Mouse (Mus musculus): ENCODE measurements around the gene Pacs2. TPM values are rescaled to one million over a fixed set of nuclear protein-coding genes. Genes with fewer than 3 reads are reported as not detected.

The Pacs2 gene
- total RNA-seq, 1 experiment = 17.2 TPM

DNA sequence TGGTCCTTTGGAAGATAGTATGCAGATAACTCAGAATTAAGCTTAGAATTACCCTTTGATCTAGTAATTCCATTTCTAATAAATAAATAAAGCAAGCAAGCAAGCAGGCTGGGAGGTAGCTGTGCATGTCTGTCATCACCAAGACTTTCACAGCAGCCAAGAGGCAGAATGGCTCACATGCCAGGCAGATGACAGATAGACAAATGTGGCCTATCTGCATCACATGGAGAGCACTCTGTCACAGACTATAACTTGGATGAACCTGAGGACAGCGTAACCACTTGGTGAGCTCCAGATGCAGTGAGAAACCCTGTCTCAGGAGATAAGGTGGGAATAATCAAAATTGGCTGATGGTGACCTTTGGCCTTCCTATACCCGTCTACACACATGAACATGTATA, 20.8 kb downstream of the Pacs2 start:
- no peaks in the 10 kb centered on the region for H3K9me3 ChIP-seq (ENCODE audit: control insufficient read depth, insufficient read depth, low read depth, low read length)
- no peaks in the 10 kb centered on the region for H3K4me1 ChIP-seq (ENCODE audit: control insufficient read depth in 2 of 2, insufficient read depth in 2 of 2, low read length in 2 of 2, poor library complexity in 1 of 2)
- H3K36me3 ChIP-seq (ENCODE audit: control insufficient read depth, insufficient read depth, low read length, poor library complexity, severe bottlenecking) = no peaks in the 10 kb centered on the region; the same call in 1 of the 2 replicates
- TF ChIP-seq HCFC1 (IDR thresholded peaks at IDR 0.05; ENCODE audit: borderline replicate concordance, insufficient read depth, low read length) (no peak), ZNF384 (IDR thresholded peaks at IDR 0.05; ENCODE audit: low read depth, low read length) (no peak), MAFK (IDR thresholded peaks at IDR 0.05; ENCODE audit: insufficient read depth, low read depth, low read length) (no peak), CHD2 (IDR thresholded peaks at IDR 0.05; ENCODE audit: low read depth, low read length) (no peak), ZC3H11A (IDR thresholded peaks at IDR 0.05; ENCODE audit: borderline replicate concordance, low read depth, low read length) (no peak)
- in situ Hi-C loops (cut with MboI; ENCODE audit: low sequenced_read_pairs in 2 of 2, unreplicated experiment in 2 of 2) = no loop called here
- H3K9ac ChIP-seq (ENCODE audit: insufficient read depth, low read depth, low read length, poor library complexity, severe bottlenecking) = no peak overlapping the region
- no peak for DNase-seq (ENCODE audit: low read depth, low spot score)
- no peak overlapping the region for H3K27ac ChIP-seq (ENCODE audit: insufficient read depth, low read depth, low read length, poor library complexity, severe bottlenecking)
- H3K4me3 ChIP-seq (ENCODE audit: insufficient read depth in 1 of 2, low read depth in 1 of 2, low read length in 2 of 2, poor library complexity in 1 of 2, severe bottlenecking in 1 of 2) = no peak overlapping the region

DNA sequence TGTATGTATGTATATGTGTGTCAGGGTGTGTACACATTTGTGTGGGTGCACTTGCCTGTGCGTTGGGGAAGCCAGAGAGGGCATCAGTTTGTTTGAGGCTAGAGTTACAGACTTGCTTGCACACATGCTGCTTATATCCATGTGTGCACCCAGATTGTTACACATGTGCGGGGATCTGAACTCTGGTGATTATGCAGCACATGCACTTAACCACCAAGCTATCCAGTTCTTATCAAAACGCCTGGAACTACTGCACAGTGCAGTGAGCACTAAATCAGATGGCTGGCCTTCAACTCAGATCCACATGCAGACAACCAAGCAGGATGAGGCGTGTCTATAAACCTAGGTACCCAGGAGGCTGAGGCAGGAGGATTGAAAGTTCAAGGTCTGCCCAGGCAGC, 22.7 kb downstream of the Pacs2 start:
- Histone ChIP-seq H3K9ac (ENCODE audit: insufficient read depth, low read depth, low read length, poor library complexity, severe bottlenecking) (no peak overlapping the region), H3K4me3 (ENCODE audit: insufficient read depth in 1 of 2, low read depth in 1 of 2, low read length in 2 of 2, poor library complexity in 1 of 2, severe bottlenecking in 1 of 2) (no peak overlapping the region), H3K27ac (ENCODE audit: insufficient read depth, low read depth, low read length, poor library complexity, severe bottlenecking) (no peak overlapping the region), H3K4me1 (ENCODE audit: control insufficient read depth in 2 of 2, insufficient read depth in 2 of 2, low read length in 2 of 2, poor library complexity in 1 of 2) (no peaks in the 10 kb centered on the region), H3K36me3 (ENCODE audit: control insufficient read depth, insufficient read depth, low read length, poor library complexity, severe bottlenecking) (no peaks in the 10 kb centered on the region; the same call in 1 of the 2 replicates), H3K9me3 (ENCODE audit: control insufficient read depth, insufficient read depth, low read depth, low read length) (no peaks in the 10 kb centered on the region)
- no peak for DNase-seq (ENCODE audit: low read depth, low spot score)
- in situ Hi-C loops (cut with MboI; ENCODE audit: low sequenced_read_pairs in 2 of 2, unreplicated experiment in 2 of 2) = no loop called here
- TF ChIP-seq ZC3H11A (IDR thresholded peaks at IDR 0.05; ENCODE audit: borderline replicate concordance, low read depth, low read length) (no peak), ZNF384 (IDR thresholded peaks at IDR 0.05; ENCODE audit: low read depth, low read length) (no peak), HCFC1 (IDR thresholded peaks at IDR 0.05; ENCODE audit: borderline replicate concordance, insufficient read depth, low read length) (no peak), CHD2 (IDR thresholded peaks at IDR 0.05; ENCODE audit: low read depth, low read length) (no peak), MAFK (IDR thresholded peaks at IDR 0.05; ENCODE audit: insufficient read depth, low read depth, low read length) (no peak)

DNA sequence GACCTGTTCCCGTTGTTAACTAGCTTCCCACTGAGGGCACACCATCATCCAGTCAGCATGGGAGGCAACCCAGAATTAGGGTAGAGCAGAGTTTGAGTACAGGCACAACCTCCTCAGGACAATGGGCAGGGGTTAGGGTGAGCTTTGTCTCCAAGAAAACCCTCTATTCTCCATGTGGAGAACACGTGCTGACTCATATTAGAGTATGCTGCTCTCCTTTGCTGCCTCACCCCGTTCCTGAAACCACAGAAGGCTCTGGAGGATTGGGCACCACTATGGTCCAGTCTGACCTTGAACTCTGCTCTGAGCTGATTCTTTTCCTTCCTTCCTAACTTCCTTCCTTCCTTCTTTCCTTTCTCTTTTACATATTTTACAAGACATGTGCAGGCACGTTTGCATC, 24.1 kb downstream of the Pacs2 start:
- Histone ChIP-seq H3K9me3 (ENCODE audit: control insufficient read depth, insufficient read depth, low read depth, low read length) (no peaks in the 10 kb centered on the region), H3K4me3 (ENCODE audit: insufficient read depth in 1 of 2, low read depth in 1 of 2, low read length in 2 of 2, poor library complexity in 1 of 2, severe bottlenecking in 1 of 2) (no peak overlapping the region), H3K9ac (ENCODE audit: insufficient read depth, low read depth, low read length, poor library complexity, severe bottlenecking) (no peak overlapping the region), H3K36me3 (ENCODE audit: control insufficient read depth, insufficient read depth, low read length, poor library complexity, severe bottlenecking) (no peaks in the 10 kb centered on the region), H3K27ac (ENCODE audit: insufficient read depth, low read depth, low read length, poor library complexity, severe bottlenecking) (no peak overlapping the region), H3K4me1 (ENCODE audit: control insufficient read depth in 2 of 2, insufficient read depth in 2 of 2, low read length in 2 of 2, poor library complexity in 1 of 2) (no peaks in the 10 kb centered on the region)
- DNase-seq (ENCODE audit: low read depth, low spot score) = no peak
- TF ChIP-seq ZC3H11A (IDR thresholded peaks at IDR 0.05; ENCODE audit: borderline replicate concordance, low read depth, low read length) (no peak), MAFK (IDR thresholded peaks at IDR 0.05; ENCODE audit: insufficient read depth, low read depth, low read length) (no peak), CHD2 (IDR thresholded peaks at IDR 0.05; ENCODE audit: low read depth, low read length) (no peak), HCFC1 (IDR thresholded peaks at IDR 0.05; ENCODE audit: borderline replicate concordance, insufficient read depth, low read length) (no peak), ZNF384 (IDR thresholded peaks at IDR 0.05; ENCODE audit: low read depth, low read length) (no peak)
- in situ Hi-C loops (cut with MboI; ENCODE audit: low sequenced_read_pairs in 2 of 2, unreplicated experiment in 2 of 2) = no loop called here

DNA sequence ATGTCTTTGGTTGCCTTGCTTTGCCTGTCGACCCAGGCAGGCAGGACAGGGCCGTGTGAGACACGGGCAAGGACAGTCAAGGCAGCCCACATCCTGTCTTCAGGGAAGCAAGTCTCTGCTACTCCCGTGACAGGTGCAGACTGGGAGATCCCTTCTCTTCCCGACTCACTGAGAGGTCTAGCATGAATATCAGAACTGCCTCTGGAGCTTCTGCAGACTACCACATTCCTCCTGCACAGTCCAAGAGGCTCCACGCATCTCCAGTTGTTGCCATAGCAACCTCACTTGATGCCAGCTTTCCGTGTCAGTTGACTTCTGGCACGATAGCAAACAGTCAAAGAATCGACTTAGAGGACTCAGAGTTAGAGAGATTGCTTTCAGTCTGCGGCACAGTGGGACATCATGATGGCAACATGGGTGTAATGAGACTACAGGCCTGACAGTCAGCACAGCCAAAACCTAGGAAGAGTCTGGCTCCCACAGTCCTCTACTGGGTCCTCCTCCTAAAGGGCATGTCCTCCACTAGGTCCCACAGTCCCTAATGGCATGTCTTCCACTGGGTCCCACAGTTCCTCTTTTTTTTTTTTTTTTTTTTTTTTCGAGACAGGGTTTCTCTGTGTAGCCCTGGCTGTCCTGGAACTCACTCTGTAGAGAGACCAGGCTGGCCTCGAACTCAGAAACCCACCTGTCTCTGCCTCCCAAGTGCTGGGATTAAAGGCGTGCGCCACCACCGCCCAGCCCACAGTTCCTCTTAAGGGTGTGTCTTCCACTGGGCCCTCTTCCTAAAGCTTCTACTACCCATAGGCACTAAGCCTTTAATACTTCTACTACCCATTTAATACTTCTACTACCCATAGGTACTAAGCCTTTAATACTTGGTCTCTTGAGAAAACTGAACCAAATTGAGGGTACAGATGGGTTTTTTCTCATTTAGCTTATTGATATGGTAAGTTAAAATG, 27.5 kb downstream of the Pacs2 start:
- DNase-seq (ENCODE audit: low read depth, low spot score) = no peak
- in situ Hi-C loops (cut with MboI; ENCODE audit: low sequenced_read_pairs in 2 of 2, unreplicated experiment in 2 of 2) = no loop called here
- Histone ChIP-seq H3K9me3 (ENCODE audit: control insufficient read depth, insufficient read depth, low read depth, low read length) (no peaks in the 10 kb centered on the region), H3K36me3 (ENCODE audit: control insufficient read depth, insufficient read depth, low read length, poor library complexity, severe bottlenecking) (peaks cover under 1% of the 10 kb centered on the region; the same call in 1 of the 2 replicates), H3K9ac (ENCODE audit: insufficient read depth, low read depth, low read length, poor library complexity, severe bottlenecking) (no peak overlapping the region), H3K27ac (ENCODE audit: insufficient read depth, low read depth, low read length, poor library complexity, severe bottlenecking) (no peak overlapping the region), H3K4me3 (ENCODE audit: insufficient read depth in 1 of 2, low read depth in 1 of 2, low read length in 2 of 2, poor library complexity in 1 of 2, severe bottlenecking in 1 of 2) (no peak overlapping the region), H3K4me1 (ENCODE audit: control insufficient read depth in 2 of 2, insufficient read depth in 2 of 2, low read length in 2 of 2, poor library complexity in 1 of 2) (no peaks in the 10 kb centered on the region)
- TF ChIP-seq CHD2 (IDR thresholded peaks at IDR 0.05; ENCODE audit: low read depth, low read length) (no peak), HCFC1 (IDR thresholded peaks at IDR 0.05; ENCODE audit: borderline replicate concordance, insufficient read depth, low read length) (no peak), ZNF384 (IDR thresholded peaks at IDR 0.05; ENCODE audit: low read depth, low read length) (no peak), ZC3H11A (IDR thresholded peaks at IDR 0.05; ENCODE audit: borderline replicate concordance, low read depth, low read length) (no peak), MAFK (IDR thresholded peaks at IDR 0.05; ENCODE audit: insufficient read depth, low read depth, low read length) (no peak)
